Mouse (Mus musculus) left cerebral cortex, postnatal 4 days (tissue): ENCODE results near the gene Btg2. TPM values are rescaled to one million over a fixed set of nuclear protein-coding genes. Genes with fewer than 3 reads are reported as not detected.
A peak's percentile ranks its signal among the peaks of the same experiment; 100 is the strongest.

Source experiments
- DNase-seq: peaks from one replicate; pipeline ENCODE4 v3.0.0-alpha.2; 2022
- intact Hi-C: fragments of 180-260 bp; cut with DNase I; formaldehyde crosslinking; loops from one replicate; pipeline ENCODE4 v1.15.1; 2025
- total RNA-seq, 2 experiments: library from RNA; stranded (reverse); gene quantifications; 2 replicates each; pipeline ENCODE4 v1.2.3; 2021

Btg2 gene
- total RNA-seq, 2 experiments from 2014 or later, result 7.9 to 8.1 TPM

DNA sequence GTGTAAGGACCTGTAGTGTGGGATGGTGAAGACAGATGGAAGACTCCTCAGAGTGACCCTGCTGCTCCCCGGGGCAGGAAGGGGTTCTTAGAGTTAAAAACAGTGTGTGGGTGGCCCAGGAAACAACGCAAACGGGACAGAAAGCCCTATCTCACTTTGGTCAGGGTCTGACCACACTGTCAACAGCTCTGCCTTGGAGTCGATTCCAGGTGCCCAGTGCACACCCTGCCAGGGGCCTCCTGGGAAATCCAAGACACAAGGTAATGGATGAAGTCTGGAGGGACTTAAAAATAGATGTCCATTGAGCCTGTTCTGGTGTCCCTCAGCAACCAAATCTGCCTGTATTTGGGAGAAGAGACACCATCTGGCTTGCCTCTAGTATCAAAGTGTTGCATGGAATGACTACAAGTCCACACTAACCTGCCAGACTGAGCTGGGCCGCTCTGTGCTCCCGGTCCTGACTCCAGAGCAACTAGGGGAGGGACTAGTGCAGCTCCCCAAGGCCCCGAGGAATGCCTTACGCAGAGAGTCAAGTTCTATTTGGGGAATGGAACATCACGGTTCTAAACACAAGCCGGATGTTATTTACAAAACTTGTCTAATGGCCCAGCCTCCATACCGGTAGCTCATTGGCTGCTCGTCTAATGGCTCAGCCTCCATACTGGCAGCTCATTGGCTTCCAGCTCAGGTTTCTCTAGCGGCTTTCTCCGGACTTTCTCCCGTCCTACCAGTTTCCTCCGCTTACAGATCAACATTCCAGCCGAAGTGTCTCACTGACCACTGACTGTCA lies 20.0 kb upstream of the Btg2 start:
- intact Hi-C loops, result no loop called here
- DNase-seq, result peak; percentile 42

DNA sequence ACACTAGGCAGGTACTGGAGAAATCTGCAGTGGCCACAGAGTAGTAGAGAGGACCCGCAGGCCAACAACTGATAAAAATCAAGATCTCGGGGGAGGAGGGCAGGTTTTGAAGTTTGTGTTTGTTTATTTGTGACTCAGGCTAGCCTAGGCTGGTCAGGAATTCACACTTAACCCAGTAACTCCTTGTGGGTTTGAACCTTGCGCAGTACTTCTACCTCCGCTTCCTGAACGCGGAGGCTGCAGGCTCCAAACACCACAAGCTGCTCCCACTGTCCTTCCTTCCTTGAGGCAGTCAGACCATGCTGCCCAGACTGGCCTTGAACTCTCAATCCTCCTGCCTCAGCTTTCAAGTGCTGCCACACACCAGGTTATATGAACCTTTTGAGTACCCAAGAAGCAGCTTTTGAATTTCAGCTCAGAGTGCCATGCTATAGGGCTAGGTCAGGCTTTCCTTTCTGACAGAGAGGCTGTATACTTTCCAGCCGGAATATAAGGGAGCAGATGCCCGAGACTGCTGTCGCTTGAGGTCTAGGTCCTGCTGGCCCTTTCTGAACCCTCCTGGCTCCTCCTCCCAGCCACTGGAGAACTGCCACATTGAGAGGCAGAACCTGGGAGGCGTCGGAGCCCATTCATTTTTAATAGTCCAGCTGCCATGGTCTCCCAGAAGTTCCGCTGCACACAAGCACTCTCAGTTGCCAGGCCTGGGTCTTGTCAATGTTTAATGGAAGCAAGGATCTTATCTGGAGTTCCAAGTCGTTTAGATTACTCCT lies 19.2 kb upstream of the Btg2 start:
- intact Hi-C loops, result no loop called here
- DNase-seq, result no peak

DNA sequence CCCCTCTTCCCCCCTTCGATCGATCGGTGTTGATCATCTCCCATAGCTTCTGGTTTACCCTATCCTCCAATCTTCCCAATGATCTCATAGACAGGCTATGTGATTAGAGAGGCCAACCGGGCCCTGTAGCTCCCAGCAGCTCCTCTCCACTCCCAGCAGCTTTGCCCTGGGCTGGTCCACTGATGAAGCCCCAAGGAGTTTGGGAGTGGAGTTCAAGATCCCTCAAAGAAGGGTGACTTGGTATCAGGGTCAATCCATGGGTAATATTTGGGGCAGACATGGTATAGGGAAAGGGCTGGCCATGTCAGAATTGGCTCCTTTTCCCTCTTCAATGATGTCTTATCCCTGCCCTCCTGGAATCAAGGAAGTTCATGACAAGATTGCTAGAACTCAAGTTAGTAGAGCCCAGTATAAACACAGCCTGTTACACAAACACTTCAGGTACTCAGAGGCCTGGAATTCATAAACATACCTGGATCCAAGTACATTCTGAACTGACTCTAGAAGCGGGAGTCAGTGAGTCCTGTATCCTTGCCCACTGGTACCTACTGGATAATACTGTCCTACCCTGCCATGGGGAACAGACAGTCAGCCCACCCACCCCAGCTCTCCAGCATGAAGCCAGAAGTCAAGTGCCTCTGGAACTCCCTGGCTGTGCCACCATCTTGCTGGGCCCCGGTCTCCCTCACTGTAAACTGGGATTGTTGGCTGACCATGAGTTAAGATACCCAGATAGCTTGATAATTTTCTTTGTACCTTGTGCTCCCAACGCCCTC lies 18.3 kb upstream of the Btg2 start:
- intact Hi-C loops, result no loop called here
- no peak for DNase-seq

DNA sequence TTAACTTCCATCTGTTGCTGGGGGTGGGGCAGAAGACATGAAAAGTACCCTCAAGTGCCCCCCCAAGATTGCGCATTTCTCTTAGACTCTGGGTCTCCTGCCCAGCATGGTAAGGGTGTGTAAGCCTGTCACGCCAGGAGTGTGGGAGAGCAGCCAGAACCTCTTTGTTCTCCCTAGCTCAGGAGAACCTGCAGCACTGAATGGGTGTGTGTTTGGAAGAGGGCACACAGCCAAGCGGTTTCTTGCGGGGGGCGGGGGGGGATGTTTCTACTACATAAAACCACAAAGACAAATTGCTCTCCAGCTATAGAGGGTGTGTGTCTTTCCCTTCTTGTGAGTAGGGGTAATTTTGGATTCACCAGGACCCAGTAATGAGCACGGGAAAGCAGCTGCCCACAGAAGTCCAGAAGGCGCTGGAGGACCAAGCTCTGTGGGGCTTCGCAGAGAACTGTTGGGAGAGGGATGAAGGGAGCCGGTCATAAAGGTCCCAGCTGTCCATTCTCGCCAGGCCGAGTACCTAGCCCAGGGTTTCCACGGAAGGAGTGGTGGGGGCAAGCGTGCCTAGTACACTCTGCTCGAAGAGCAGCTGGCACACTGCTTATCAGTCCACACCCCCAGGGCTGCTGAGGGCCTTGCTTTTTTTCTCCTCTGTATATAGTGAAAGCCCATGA lies 17.5 kb upstream of the Btg2 start:
- peak; percentile 59 for DNase-seq
- intact Hi-C loops, result no loop called here

DNA sequence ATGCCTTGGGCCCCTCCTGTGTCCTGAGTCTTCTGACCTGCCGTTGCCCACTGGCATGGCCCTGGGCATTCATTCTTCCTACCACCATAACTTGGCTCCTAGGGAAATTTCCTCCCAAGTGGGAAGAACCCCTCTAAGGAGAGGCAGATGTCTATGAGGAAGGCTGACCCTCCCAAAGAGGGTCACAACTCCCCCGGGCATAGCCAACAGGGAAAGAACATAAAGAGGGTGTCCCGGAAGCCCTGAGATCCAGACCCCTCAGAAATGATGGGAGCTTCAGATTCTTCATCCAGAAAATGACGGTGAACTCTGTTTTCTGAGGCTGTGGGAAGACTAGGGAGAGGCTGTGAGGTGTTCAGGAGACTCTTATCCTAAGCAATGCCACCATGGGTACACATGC lies 16.8 kb upstream of the Btg2 start:
- intact Hi-C loops, result no loop called here
- no peak for DNase-seq

DNA sequence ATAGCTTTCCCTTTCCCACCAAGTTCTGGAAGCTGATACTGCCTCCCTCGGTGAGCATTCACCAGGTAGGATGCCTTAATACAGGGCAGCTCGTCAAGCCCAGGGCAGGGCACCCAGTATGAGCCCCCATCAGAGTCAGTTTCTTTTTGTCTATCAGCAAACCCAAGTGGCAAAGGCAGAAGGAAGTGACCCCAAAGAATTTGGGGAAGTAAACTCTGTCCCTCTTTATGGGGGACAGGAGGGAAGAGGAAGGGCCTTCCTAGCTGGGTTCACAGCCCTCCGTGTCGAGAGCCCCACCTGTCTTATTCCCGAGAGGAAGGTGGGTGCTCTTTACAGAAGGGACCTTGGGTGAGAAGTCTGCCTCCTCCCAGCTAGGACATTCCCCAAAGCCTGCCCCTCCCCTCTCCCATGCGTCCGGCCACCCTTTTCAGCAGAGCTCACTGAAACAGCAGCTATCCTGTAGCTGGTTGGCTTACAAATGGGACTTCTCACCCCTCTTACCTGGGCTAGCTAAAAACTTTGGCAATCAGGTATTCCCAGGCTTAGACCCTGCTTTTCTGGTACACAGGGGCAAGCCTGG lies 16.2 kb upstream of the Btg2 start:
- intact Hi-C loops, result no loop called here
- no peak for DNase-seq

DNA sequence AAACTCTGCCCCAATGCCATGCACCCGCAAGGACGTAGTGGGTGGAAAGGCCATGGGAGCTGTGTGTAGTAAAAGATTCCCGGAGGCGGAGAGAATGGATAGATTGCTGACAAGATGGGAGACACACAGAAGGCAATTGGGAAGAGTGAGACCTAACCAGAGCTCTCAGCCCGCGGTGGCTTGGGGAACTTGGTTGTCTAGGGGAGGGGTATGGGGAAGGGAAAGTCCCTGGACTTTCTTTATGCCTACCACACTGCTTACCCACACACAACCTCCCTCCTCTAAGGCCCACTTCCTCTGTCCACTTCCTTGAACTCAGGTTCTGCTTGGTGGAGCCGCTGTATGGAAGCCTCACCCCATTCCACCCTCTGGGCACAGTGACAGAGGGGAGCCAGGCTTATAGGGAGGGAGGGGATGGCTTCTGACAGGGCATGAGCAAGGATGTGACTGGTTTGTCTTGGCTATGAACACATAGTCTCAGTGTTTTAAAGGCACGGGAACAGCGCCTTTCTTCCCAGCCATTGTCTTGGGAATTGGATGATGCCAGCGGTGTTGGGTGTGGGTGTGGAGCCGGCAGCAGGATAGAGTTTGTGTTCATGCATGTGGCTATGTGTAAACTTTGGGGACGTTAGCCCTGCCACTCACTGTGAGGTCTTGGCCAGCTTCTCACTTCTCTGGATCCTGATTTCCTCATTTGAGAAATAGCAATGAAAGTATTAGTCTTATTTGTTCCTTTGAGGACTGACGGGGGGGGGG lies 15.0 kb upstream of the Btg2 start:
- intact Hi-C loops, result no loop called here
- DNase-seq, result no peak

DNA sequence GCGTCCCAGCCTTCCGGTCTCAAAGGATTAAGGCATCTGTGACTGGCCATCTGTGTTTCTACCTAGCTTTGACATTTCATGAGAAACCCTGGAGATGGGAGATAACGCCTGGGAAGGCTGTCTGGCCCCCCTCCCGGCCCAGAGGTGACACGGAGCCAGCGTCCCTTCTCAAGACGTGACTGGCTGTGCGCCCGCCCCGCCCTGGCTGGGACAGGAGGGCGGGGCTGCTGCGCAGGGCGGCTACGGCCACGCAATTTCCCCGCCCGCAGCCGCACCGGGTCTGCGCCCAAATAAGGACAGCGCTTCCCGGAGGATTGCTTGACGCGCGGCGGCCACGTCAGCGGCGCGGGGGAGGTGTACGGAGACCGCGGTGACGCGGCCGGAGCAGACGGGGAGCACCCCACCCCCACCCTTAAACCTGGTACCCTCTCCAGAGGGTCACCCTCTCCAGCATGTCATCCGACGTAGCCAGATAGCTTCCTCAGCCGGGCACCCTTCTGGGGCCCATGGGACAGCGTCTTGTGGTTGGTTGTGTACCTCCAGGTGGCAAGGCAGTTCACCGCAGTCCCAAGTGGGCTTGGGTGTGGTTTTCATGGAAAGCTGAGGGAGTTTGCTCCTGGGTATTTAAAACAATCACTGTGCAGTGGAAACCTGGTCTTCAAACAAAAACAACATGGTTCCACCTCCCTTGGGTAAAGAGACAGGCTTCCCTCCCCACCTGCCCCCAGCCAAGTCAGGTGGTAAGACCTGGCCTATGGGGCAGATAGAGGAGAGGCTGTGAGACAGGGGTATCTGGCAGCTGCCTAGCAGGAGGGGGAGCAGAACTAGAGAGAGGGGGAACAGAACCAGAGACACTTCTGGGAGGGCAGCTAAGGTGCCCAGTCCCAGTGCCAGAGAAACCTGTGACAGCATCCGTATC lies 14.2 kb upstream of the Btg2 start:
- peak; percentile 82 for DNase-seq
- intact Hi-C loops, result no loop called here

DNA sequence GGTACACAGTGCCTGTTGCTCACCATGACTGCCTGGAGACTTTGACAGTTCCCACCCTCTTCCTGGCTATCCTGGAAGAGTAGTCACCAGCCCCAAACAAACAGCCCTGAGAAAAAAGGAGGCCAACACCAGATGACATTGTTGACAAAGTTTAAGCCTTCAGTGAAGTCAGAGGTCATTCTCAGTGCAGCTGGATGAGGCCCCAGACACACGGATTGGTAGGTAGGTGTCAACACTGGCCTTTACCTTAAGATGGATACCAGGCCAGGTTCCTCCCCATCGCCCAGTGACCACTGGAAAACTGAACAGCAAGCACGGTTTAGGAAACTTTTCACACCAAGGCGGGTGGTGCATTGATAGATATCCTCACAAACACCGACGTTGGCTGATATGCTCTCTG lies 13.4 kb upstream of the Btg2 start:
- intact Hi-C loops, result no loop called here
- no peak for DNase-seq

DNA sequence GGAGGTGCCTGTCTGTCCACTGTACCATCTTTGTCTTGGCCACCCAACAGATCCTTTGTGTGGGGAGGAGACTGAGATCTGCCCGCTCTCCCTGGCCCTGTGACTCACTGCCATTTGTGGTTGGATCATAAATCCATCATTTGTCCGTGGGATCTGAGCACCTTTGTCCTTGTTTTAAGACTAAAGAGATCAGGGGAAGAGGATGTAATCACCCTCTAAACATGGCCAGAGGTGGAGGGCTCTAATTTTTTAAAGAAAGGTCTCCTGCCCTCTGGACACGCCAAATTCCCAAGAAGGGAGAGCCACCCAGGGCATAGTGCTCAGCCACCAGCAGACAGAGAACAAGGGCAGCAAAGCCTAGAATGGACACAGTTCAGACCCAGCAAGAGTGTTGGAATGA lies 12.9 kb upstream of the Btg2 start:
- no peak for DNase-seq
- intact Hi-C loops, result no loop called here

DNA sequence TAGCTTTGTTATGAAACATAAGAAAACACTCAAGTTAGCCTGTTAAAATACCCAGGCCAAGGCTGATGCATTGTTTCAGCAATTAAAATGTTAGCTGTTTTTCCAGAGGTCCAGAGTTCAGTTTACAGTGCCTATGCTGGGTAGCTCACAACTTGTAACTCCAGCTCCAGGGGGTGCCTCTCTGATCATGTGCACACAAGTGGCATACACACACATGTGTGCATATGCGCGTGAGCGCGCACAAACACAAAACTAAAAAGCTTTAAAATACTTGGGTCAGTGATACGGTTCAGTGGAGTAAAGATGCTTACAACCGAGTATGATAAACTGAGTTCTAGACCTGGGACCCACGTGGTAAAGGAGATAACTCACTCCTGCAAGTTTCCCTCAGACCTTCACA lies 10.2 kb upstream of the Btg2 start:
- no peak for DNase-seq
- intact Hi-C loops, result no loop called here

DNA sequence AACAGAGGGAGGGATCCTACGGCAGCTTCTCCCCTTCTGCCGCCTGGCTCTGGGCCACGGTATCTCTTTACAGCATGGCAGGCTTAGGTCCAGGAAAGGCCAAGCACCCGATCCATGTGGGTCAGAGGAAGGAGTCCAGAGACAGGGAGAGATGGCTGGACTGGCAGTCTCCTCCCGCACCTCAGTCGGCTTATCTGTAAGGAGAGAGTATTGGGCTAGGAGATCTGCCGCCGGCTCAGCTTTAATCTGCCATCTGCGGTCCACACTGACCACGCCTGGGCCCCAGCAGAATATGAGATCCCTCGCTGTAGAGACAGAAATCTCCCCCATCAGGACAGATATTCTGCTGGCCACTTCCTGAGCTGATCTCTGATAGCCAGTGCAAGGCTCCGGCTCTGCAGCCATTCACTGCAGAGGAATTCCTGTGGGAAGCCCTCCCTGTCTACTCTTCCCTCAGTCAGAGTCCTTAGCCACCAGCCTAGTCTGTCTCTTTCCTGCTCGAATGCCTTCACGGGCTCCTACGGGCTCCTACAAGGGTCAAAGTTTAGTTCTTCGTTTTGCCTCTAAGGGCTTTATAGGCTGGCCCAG lies 8.0 kb upstream of the Btg2 start:
- peak; percentile 75 for DNase-seq
- intact Hi-C loops, result no loop called here

DNA sequence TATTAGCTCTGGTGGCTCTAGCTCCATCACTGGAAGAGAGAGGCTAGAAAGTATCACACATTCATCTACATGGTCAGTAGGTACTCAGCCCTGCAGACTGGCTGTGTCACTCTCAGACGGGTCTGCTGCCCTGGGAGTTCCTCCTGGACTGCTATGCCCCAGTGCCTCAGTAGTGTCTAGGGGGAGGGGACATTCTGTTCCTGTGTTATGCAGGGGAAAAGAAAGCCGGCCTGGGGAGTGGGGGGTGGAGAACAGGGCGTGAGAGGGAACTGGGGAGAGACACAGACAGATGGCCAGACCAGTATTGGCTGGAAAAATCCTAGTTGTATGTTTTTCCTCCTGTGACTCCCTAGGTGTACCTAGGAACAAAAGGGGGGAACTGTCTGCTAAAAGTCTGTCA lies 7.1 kb upstream of the Btg2 start:
- DNase-seq, result no peak
- intact Hi-C loops, result no loop called here

DNA sequence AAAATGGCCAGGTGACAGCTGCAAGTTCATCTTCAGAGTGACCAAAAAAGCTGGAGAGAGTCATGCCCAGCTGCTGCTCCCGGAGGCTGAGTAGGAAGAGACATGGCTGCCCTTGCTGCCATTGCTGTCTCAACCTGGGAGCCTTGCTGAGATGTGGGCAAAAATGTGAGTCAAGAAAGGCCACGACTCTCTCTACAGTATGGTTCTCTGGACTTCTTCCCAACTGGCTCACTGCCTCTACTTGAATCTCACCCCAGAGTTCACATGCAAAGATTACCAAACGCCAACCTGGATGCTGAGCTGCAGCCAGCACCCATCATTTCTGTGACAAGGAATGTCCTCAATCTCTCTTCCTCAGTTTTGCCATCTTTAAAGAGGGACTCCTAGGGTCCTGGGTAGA lies 5.2 kb upstream of the Btg2 start:
- no peak for DNase-seq
- intact Hi-C loops, result no loop called here

DNA sequence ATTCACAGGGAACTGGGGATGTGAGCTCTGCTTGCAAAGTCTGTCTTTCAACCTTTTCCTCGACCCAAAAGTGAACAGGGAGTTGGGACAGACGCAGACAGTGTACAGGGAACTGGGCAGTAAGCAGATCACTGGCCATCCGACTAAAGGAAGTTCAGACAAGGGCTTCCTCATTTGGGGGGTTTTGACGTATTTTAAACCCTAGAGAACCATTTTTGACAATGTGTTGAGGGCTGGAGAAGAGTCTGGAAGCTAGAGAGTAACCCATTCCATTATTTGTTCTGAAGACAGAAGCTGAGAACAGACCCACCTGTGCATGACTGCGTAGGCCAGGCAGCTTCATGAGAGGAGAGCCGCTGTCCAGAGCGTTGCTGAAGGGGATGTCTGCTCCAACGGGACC lies 4.8 kb upstream of the Btg2 start:
- intact Hi-C loops, result no loop called here
- no peak for DNase-seq

DNA sequence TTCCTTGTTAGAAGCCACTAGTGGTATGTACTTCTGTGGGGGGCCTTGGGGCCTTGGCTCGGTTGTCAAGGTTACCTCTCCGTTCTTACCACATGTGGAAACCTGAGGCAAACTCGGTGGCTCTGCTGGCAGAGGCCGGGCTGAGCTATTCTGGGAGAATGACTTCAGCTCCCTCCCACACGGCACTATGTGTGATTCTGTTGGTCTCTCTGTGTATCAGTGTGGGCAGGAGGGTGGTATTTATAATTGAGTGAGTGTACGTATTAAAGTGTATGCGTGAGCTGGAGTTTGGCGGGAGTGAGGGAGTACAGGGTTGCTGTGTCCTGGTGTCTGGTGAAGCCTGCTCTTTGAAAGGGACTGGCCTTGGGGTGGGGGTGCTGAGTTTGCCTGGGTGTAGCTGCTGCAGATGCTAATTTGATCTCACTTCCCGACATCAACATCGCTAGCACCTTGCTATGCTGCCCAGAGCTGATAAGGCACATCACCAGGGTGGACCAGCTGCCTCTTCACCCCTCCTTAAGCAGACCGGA lies 4.1 kb upstream of the Btg2 start:
- intact Hi-C loops, result no loop called here
- no peak for DNase-seq

DNA sequence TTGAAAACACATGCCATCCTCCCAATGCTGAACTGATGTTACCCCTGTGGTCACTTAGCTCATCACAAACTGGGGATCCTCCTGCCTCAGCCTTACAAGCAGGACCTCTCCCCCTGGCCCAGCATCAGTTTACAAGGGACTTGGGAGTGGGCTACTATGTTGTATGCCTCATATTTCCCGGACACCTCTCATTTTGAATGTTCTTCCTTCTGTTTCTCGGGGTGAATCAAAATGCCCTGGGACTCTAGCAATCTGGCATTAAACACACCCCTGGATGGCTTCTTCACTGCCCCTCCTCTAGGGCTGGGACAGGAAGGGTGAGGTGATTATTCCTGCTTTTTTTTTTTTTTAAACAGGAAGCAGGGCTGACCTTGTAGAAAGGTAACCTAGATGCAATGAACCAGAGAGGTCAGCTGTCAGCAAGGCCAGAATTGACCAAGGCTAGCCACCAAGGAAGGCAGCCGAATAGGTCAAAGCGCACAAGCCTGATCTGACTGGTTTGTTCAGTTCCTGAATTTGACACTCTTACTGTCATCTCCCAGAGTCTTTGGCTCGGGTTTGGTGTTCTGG lies 2.0 kb upstream of the Btg2 start:
- DNase-seq, result no peak
- intact Hi-C loops, result no loop called here

DNA sequence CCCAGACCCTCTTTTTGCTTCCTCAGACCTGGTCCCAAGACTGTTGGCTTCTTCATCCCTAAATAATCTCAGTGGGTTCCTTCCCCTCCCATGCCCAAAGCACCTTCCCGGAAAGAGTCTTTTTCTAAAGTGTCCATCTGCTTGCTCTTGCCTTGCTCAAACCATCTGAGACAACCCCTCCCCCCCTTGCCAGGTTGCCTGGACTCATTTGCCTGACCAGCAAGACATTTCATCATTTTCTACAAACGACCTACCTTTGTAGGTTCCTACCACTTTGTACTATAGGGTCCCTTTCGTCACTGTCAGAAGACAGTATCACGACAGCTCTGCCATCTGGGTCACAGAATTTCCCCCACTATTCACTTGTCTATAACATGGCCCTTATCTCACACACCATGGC lies 1.5 kb upstream of the Btg2 start:
- intact Hi-C loops, result no loop called here
- DNase-seq, result no peak
